Mouse (Mus musculus): ENCODE data around the gene Gm15130. TPM values are rescaled to one million over a fixed set of nuclear protein-coding genes. Genes with fewer than 3 reads are reported as not detected.

Gm15130 gene
- not detected for total RNA-seq (2021)
- long read RNA-seq, experiment 1, result 0 reads
- long read RNA-seq, experiment 2, result 0 reads

GRCm38 (mm10) chr2:111152836-111153235 lies at the start of gene Gm15130:
Gene Gm15130, minus strand, starts transcription at chr2:111152936.
- intact Hi-C loops (cut with DNase I), result no loop called here
- DNase-seq, result no peak

GRCm38 (mm10) chr2:111182068-111182467 lies 29.3 kb upstream of the Gm15130 start:
- intact Hi-C loops (cut with DNase I), result no loop called here
- no peak for DNase-seq

GRCm38 (mm10) chr2:111135739-111136138 lies 17.0 kb downstream of the Gm15130 start:
- intact Hi-C loops (cut with DNase I), result no loop called here
- DNase-seq, result no peak

- DNase-seq, result no peak
- intact Hi-C loops (cut with DNase I), result no loop called here
These were observed 46.9 kb downstream of the Gm15130 start, which contains the start of gene Gm13941 for GRCm38 (mm10) chr2:111105882-111106281. Gene Gm13941, minus strand, starts transcription at chr2:111105982.

Other genes with a start within 250 kb of the Gm15130 start
- not detected for gene Ano3, start 202.0 kb downstream of the Gm15130 start, total RNA-seq (2021)
- not detected for gene Gm13941, start 47.0 kb downstream of the Gm15130 start, total RNA-seq (2021)
- not detected for gene 4930430A15Rik, start 76.7 kb upstream of the Gm15130 start, total RNA-seq (2021)
- not detected for gene Olfr1275, start 82.3 kb upstream of the Gm15130 start, total RNA-seq (2021)
- gene Olfr1276, start 101.6 kb upstream of the Gm15130 start, total RNA-seq (2021), result not detected
- gene Olfr1277, start 121.2 kb upstream of the Gm15130 start, total RNA-seq (2021), result not detected
- not detected for gene Olfr1278, start 137.2 kb upstream of the Gm15130 start, total RNA-seq (2021)
- not detected for gene Olfr1279, start 147.7 kb upstream of the Gm15130 start, total RNA-seq (2021)
- gene Olfr1280, start 161.1 kb upstream of the Gm15130 start, total RNA-seq (2021), result not detected
- gene Olfr1281, start 173.6 kb upstream of the Gm15130 start, total RNA-seq (2021), result not detected
- gene Olfr1282, start 183.1 kb upstream of the Gm15130 start, total RNA-seq (2021), result not detected
- gene Olfr1283, start 213.9 kb upstream of the Gm15130 start, total RNA-seq (2021), result not detected
- not detected for gene Olfr1284, start 222.6 kb upstream of the Gm15130 start, total RNA-seq (2021)